Mouse (Mus musculus): ENCODE measurements at regions not wholly inside any gene's neighbourhood (a gene's known extent, or its start where the extent isn't known, plus 50 kb on each side); places are given as distances from the start of the nearest gene placed in this dataset.

GRCm38 (mm10) chr3:143903421-143903820, 301.6 kb downstream of the Lmo4 start:
- TF ChIP-seq POLR2A (IDR thresholded peaks at IDR 0.05; ENCODE audit: borderline replicate concordance, extremely low read depth, low read depth, low read length) (no peak), CTCF (IDR thresholded peaks at IDR 0.05; ENCODE audit: insufficient read depth, low read length) (no peak)
